Mouse (Mus musculus) naive thymus-derived CD4-positive, alpha-beta T cell, adult 2 months (primary cell): ENCODE results near the gene Id1.

Source experiments
- DNase-seq: peaks from one replicate; pipeline ENCODE4 v3.0.0-alpha.2; 2011; ENCODE audit warnings: low read depth

The Id1 gene

GRCm38 (mm10) chr2:152723651-152724331 lies 12.3 kb upstream of the Id1 start:
- no peak for DNase-seq

GRCm38 (mm10) chr2:152724332-152724723 lies 11.7 kb upstream of the Id1 start:
- no peak for DNase-seq

- DNase-seq, result no peak
Observed at GRCm38 (mm10) chr2:152725178-152725750, 10.8 kb upstream of the Id1 start.

GRCm38 (mm10) chr2:152726213-152726612 lies 9.8 kb upstream of the Id1 start:
- no peak for DNase-seq

GRCm38 (mm10) chr2:152726751-152727335 lies 9.2 kb upstream of the Id1 start:
- DNase-seq, result no peak

- no peak for DNase-seq
Observed at GRCm38 (mm10) chr2:152727795-152728510, 8.1 kb upstream of the Id1 start.

GRCm38 (mm10) chr2:152728594-152728993 lies 7.5 kb upstream of the Id1 start:
- no peak for DNase-seq

- DNase-seq, result no peak
Observed at GRCm38 (mm10) chr2:152729013-152729635, 6.9 kb upstream of the Id1 start.

- DNase-seq, result no peak
Observed at GRCm38 (mm10) chr2:152729636-152730020, 6.4 kb upstream of the Id1 start.

- peak; percentile 53 for DNase-seq
Observed at GRCm38 (mm10) chr2:152733201-152733600, 2.9 kb upstream of the Id1 start.

- DNase-seq, result no peak
Observed at GRCm38 (mm10) chr2:152734501-152734900, 1.6 kb upstream of the Id1 start.

GRCm38 (mm10) chr2:152734984-152735383 lies 1.1 kb upstream of the Id1 start:
- peak; percentile 75 for DNase-seq

GRCm38 (mm10) chr2:152736748-152737147 lies 697 bp downstream of the Id1 start:
- no peak for DNase-seq

GRCm38 (mm10) chr2:152737306-152738221 lies 1.5 kb downstream of the Id1 start:
- no peak for DNase-seq

- DNase-seq, result no peak
Observed at GRCm38 (mm10) chr2:152738341-152738740, 2.3 kb downstream of the Id1 start.

- DNase-seq, result peak; percentile 46
Observed at GRCm38 (mm10) chr2:152739031-152739841, 3.2 kb downstream of the Id1 start.

GRCm38 (mm10) chr2:152739842-152740260 lies 3.8 kb downstream of the Id1 start:
- peak; percentile 31 for DNase-seq

GRCm38 (mm10) chr2:152740490-152740889 lies 4.4 kb downstream of the Id1 start:
- no peak for DNase-seq

- DNase-seq, result no peak
Observed at GRCm38 (mm10) chr2:152741153-152742041, 5.3 kb downstream of the Id1 start.
